Mouse (Mus musculus) thymus, adult 2 months (tissue): ENCODE measurements around the gene Emc9. TPM values are rescaled to one million over a fixed set of nuclear protein-coding genes. Genes with fewer than 3 reads are reported as not detected.
A peak's percentile ranks its signal among the peaks of the same experiment; 100 is the strongest.

Source experiments
- DNase-seq: peaks from one replicate; pipeline ENCODE4 v3.0.0; 2021
- H3K27ac ChIP-seq: fragments of 200-500 bp; 2 replicates; pipeline ENCODE4 v1.5.1; 2012; ENCODE audit warnings: low read length, control low read depth; ENCODE audit not compliant: control insufficient read depth, insufficient read depth
- H3K27me3 ChIP-seq: fragments of 200-500 bp; 2 replicates; pipeline ENCODE4 v1.6.1; 2012; ENCODE audit warnings: mild to moderate bottlenecking, low read length, moderate library complexity, mixed read lengths; ENCODE audit not compliant: control insufficient read depth, insufficient read depth
- H3K36me3 ChIP-seq: fragments of 200-500 bp; 2 replicates; pipeline ENCODE4 v1.6.1; 2012; ENCODE audit warnings: mild to moderate bottlenecking, low read length, moderate library complexity; ENCODE audit not compliant: control insufficient read depth, insufficient read depth
- H3K4me1 ChIP-seq: fragments of 200-500 bp; replicated peaks from 2 replicates; pipeline ENCODE4 v1.6.1; 2012; ENCODE audit warnings: low read length; ENCODE audit not compliant: control insufficient read depth, insufficient read depth
- H3K4me3 ChIP-seq: fragments of 200-500 bp; 2 replicates; pipeline ENCODE4 v1.5.1; 2012; ENCODE audit warnings: mild to moderate bottlenecking, low read length, control low read depth, moderate library complexity; ENCODE audit not compliant: control insufficient read depth, insufficient read depth
- CTCF ChIP-seq: fragments of 200-500 bp; IDR thresholded peaks from 2 replicates; pipeline ENCODE4 v1.5.1; 2012; ENCODE audit warnings: mild to moderate bottlenecking, control low read depth, low read length, moderate library complexity, borderline replicate concordance; ENCODE audit not compliant: control insufficient read depth, poor library complexity, insufficient read depth; ENCODE audit errors: extremely low read depth
- POLR2A ChIP-seq: fragments of 200-500 bp; IDR thresholded peaks from 2 replicates; pipeline ENCODE4 v1.6.1; 2012; ENCODE audit warnings: mild to moderate bottlenecking, low read length, control low read depth, moderate library complexity; ENCODE audit not compliant: control insufficient read depth, poor library complexity, insufficient read depth; ENCODE audit errors: extremely low read depth
- WGBS: fragments of 180-500 bp; shearing (Covaris S2); methylation state at CpG from one replicate; pipeline ENCODE4 v1.1.7; 2018; 5-methylcytosine and 5-hydroxymethylcytosine counted together
- polyA plus RNA-seq: library from polyadenylated mRNA; depleted of rRNA; stranded (reverse); fragments of >200 nt; gene quantifications from 2 replicates; pipeline ENCODE4 v1.2.3, GENCODE M21; 2012

Emc9 gene
- polyA plus RNA-seq, 1 experiment = 13.4 TPM

DNA sequence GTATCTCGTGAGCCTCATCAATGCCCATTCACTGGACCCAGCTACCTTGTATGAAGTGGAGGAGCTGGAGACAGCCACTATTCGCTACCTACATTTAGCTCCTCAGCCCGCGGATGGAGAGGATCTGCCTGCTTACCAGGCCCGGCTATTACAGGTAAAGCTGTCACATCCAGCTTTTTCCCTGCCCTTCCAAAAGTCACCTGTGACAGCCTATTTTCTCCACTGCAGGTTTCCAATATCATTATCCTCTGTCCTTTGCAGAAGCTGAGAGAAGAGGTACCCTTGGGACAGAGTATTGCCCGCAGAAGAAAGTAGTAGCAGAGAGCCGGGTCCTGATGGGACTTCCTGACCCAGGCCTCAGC lies 18.1 kb upstream of the Emc9 start, which contains the start of gene Irf9:
Irf9 (plus strand) TSS at position 301 of the 362 bp plus-strand sequence.
- Histone ChIP-seq H3K36me3 (peaks cover 51% of the 10 kb centered on the region), H3K4me1 (peaks cover 31% of the 10 kb centered on the region), H3K27ac (peak within 1 kb of the TSS; percentile 92), H3K4me3 (peak within 1 kb of the TSS; percentile 64), H3K27me3 (no peaks in the 10 kb centered on the region)
- TF ChIP-seq POLR2A = no peak
- no peak for TF ChIP-seq CTCF
- 47% methylated on average over 7 of the region's 7 CpGs for WGBS
- DNase-seq = no peak

DNA sequence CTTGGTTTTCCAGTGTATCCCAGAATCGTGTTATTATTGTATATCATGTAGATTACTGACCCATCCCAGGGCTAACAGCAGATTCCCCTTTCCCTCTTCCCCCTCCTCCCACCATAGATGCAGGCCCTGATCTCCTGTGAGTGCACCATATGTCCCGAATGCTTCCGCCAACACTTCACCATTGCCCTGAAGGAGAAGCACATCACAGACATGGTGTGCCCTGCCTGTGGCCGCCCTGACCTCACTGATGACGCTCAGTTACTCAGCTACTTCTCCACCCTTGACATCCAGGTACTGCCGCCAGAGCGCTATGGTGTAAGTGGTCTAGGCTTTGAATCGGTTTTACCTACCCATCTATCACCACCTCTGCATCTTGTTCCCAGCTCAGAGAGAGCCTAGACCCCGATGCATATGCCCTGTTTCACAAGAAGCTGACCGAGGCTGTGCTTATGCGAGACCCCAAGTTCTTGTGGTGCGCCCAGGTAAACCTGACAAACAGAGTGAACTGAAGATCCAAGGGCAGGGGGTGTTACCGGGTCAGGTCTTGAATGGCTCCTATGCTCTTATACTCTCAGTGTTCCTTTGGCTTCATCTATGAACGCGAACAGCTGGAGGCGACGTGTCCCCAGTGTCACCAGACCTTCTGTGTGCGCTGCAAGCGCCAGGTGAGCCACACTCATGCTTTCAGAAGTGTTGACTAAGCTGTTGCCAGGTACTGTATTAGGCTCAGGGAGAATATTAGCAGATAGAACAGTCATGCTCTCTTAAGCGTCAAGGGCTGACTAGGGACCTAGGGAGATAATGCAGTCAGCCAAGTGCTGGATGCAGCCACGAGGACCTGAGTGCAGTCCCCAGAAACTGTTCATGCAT lies 13.7 kb upstream of the Emc9 start:
- Histone ChIP-seq H3K4me1 (peaks cover 14% of the 10 kb centered on the region), H3K27ac (no peak overlapping the region), H3K27me3 (no peaks in the 10 kb centered on the region), H3K4me3 (no peak overlapping the region), H3K36me3 (peaks cover 53% of the 10 kb centered on the region)
- DNase-seq = no peak
- 97% methylated on average over 21 of the region's 21 CpGs for WGBS
- TF ChIP-seq CTCF = no peak
- TF ChIP-seq POLR2A = no peak

DNA sequence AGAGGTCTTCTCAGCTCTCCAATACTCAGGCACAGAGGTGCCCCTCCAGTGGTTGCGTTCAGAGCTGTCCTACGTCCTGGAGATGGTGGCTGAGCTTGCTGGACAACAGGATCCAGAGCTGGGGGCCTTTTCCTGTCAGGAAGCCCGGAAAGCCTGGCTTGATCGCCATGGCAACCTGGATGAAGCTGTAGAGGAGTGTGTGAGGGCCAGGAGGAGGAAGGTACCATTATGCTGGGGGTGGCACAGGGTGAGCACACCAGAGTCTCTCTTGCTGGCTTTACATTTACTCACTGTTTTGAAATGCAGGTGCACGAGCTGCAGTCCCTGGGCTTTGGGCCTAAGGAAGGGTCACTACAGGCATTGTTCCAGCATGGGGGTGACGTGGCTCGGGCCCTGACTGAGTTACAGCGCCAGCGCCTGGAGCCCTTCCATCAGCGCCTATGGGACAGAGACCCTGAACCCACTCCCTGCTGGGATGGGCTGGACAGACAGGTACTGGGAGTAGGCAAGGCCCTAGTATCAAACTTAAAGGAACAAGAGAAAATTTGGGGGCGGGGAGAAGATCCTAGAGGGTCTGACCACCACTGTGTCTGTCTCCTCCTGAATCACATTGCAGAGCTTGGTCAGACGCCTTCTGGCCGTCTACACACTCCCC lies 11.1 kb upstream of the Emc9 start:
- TF ChIP-seq POLR2A = no peak
- TF ChIP-seq CTCF = no peak

DNA sequence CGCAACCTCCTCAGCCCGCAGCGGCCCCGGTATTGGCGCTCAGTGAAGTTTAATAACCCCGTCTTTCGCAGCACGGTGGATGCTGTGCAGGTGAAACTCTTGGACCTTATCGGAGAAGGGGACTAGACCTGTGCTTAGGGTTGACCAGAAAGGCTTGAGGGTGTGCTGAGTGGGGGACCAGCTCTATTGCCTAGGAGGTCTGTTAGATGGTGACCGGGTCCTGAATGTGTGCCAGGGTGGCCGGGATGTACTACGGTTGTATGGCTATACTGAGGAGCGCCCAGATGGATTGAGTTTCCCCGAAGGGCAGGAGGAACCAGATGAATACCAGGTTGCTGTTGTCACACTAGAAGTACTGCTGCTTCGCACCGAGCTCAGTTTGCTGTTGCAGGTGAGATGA lies 7.1 kb upstream of the Emc9 start:
- Histone ChIP-seq H3K36me3 (peaks cover 23% of the 10 kb centered on the region), H3K4me1 (peaks cover 13% of the 10 kb centered on the region), H3K4me3 (peak overlapping the region; percentile 70), H3K27me3 (no peaks in the 10 kb centered on the region), H3K27ac (no peak overlapping the region)
- TF ChIP-seq POLR2A (no peak), CTCF (no peak)
- DNase-seq = no peak
- 5% methylated on average over 16 of the region's 16 CpGs for WGBS

More for the DNA sequence above, 11.1 kb upstream of the Emc9 start:
- no peak for DNase-seq
- Histone ChIP-seq H3K36me3 (peaks cover 45% of the 10 kb centered on the region), H3K4me1 (peaks cover 8% of the 10 kb centered on the region), H3K27ac (no peak overlapping the region), H3K4me3 (no peak overlapping the region), H3K27me3 (no peaks in the 10 kb centered on the region)
- 96% methylated on average over 13 of the region's 13 CpGs for WGBS

DNA sequence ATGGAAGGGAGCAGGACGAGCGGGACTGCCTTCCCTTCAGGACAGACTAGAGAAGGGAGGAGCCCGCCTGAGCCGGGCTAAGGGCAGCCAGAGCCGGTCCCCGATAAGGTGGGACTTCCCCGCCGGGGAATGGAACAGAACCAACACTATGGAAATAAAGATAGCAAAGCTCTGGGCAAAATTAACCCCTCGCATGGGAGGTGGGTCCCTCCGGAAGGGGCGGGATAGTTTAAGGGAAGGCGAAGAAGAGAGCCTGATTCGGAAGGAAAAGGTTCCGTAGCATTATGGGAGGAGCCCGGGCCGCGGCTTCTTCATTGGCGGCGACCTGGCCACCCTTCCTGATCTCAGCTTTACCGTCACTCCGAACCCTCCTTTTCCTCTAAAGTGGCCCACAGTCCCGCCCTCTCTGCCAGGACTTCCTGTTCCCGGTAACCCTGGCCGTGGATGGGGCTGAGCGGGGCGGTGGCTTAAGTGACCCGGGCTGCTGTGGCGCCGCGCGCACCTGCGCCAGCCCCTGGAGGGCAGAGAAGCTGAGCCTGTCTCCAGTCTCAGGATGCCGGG lies 6.3 kb upstream of the Emc9 start, which contains the start of gene Rnf31:
Rnf31 (plus strand) TSS at position 378 of the 561 bp plus-strand sequence.
- peak; percentile 89 for DNase-seq
- no peaks in the 10 kb centered on the region for H3K27me3 ChIP-seq
- peaks cover 20% of the 10 kb centered on the region for H3K36me3 ChIP-seq
- peaks cover 13% of the 10 kb centered on the region for H3K4me1 ChIP-seq
- H3K27ac ChIP-seq = peak within 1 kb of the TSS; percentile 82
- WGBS = under 1% methylated on average over 33 of the region's 33 CpGs
- peak within 1 kb of the TSS; percentile 70 for H3K4me3 ChIP-seq
- TF ChIP-seq POLR2A = no peak
- TF ChIP-seq CTCF = 0 out of 2 replicates have a peak, but pooled peaks have one; percentile 28

DNA sequence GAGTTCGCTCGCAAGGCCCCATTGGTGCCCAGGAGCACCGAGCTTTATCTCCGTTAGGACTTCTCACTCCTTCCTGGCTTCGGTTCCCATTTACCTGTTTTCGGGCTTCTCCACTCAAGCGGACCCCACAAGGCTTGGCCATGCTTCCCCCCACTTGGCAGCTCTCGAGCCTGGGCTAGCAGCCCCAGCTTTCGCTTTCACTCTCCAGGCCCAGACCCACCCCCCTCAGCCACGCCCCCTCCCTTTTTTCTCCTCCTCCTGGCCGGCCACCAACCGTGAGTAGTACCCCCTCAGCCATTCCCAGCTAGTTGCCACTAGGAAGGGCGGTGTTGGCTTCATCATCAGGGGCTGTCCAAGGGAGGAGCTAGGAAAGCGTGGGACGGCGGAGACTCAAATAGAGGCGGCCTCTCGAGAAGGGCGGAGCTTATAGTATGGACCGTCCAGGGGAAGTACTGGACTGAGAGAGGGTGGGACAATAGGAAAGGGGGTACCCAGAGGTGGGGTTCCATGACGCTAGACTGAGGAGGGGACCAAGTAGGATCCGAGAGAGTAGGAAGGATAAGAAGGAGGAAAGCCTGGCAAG lies 5.7 kb upstream of the Emc9 start, which contains the start of gene Psme2:
Psme2 (minus strand) TSS at position 366 of the 583 bp plus-strand sequence.
- peaks cover 14% of the 10 kb centered on the region for H3K36me3 ChIP-seq
- WGBS = under 1% methylated on average over 22 of the region's 22 CpGs

More for the DNA sequence above, 5.7 kb upstream of the Emc9 start, which contains the start of gene Psme2:
- DNase-seq = peak; percentile 66
- Histone ChIP-seq H3K27me3 (no peaks in the 10 kb centered on the region), H3K27ac (peak within 1 kb of the TSS; percentile 82), H3K4me3 (peak within 1 kb of the TSS; percentile 70), H3K4me1 (peaks cover 13% of the 10 kb centered on the region)
- no peak for TF ChIP-seq POLR2A
- TF ChIP-seq CTCF = 0 out of 2 replicates have a peak, but pooled peaks have one; percentile 8
